In genomic region chr10:128221533-128222286, GRCm38 (mm10) we compare ENCODE assay signal across 18 mouse cellular contexts. TPM values are rescaled to one million over a fixed set of nuclear protein-coding genes. Genes with fewer than 3 reads are reported as not detected.
A peak's percentile ranks its signal among the peaks of the same experiment; 100 is the strongest.
DNase-seq lines count a peak whose midpoint lies in the region; TF ChIP-seq lines count a peak whose summit lies in the region.
"Had no signal": no experiment of that assay in that cellular context is flagged by ENCODE, and none has a peak within 500 bp of the region (broad histone marks: within the 10 kb centered on the region; RNA-seq: fewer than 3 reads in every experiment).

No protein-coding gene starts in this region.

- H3K36me3 ChIP-seq in ES-Bruce4 (ENCODE audit: control insufficient read depth, insufficient read depth, low read length, poor library complexity, severe bottlenecking): no peaks in the 10 kb centered on the region
- H3K36me3 ChIP-seq in splenic B cell, adult 2 months (ENCODE audit: control insufficient read depth, insufficient read depth, low read length, poor library complexity, severe bottlenecking): no peaks in the 10 kb centered on the region
- H3K36me3 ChIP-seq: liver, embryonic 15.5 days; midbrain, embryonic 13.5 days had no signal

- 0 out of 2 replicates have a peak overlapping the region, but pooled peaks have one; percentile 7 for H3K27ac ChIP-seq in ES-Bruce4 (ENCODE audit: insufficient read depth, low read length)
- H3K27ac ChIP-seq: liver, embryonic 15.5 days; macrophage; midbrain, embryonic 13.5 days had no signal

- H3K27me3 ChIP-seq in ES-Bruce4 (ENCODE audit: control insufficient read depth, insufficient read depth, low read length, poor library complexity, severe bottlenecking): no peaks in the 10 kb centered on the region
- H3K27me3 ChIP-seq in splenic B cell, adult 2 months (ENCODE audit: control insufficient read depth, insufficient read depth, low read length, poor library complexity, severe bottlenecking): no peaks in the 10 kb centered on the region
- H3K27me3 ChIP-seq: liver, embryonic 15.5 days had no signal

- DNase-seq in embryo, embryonic 10 days (ENCODE audit: low spot score): peak; percentile 39
- no peak for DNase-seq in embryo, embryonic 9.5 days (ENCODE audit: extremely low spot score)
- DNase-seq in lung, postnatal 14 days: peak; percentile 6
- no peak for DNase-seq in lung, adult 2 months
- DNase-seq in splenic B cell, adult 2 months (ENCODE audit: low read depth, low spot score): peak; percentile 13
- DNase-seq in spleen, adult 18-20 months: no peak
- DNase-seq: cerebellum, adult 8-10 months; gastrocnemius, postnatal 25 days; kidney, adult 11 months had no signal

- no peak overlapping the region for H3K4me3 ChIP-seq in lung, adult 2 months (replicated peaks; ENCODE audit: extremely low read depth, low read depth, low read length)
- no peak overlapping the region for H3K4me3 ChIP-seq in ES-Bruce4 (ENCODE audit: low read depth, low read length)
- H3K4me3 ChIP-seq: erythroblast, embryonic 14.5 days; liver, embryonic 15.5 days; midbrain, embryonic 13.5 days had no signal

- no peak for TF ChIP-seq EP300 in ES-Bruce4 (IDR thresholded peaks at IDR 0.05; ENCODE audit: insufficient read depth, low read depth, low read length)

- no peaks in the 10 kb centered on the region for H3K4me1 ChIP-seq in lung, adult 2 months (ENCODE audit: control insufficient read depth, insufficient read depth, low read length)
- H3K4me1 ChIP-seq in ES-Bruce4 (ENCODE audit: control insufficient read depth, insufficient read depth, low read length): no peaks in the 10 kb centered on the region

- peak overlapping the region; percentile 6; the same call in 1 of the 2 replicates for H3K9ac ChIP-seq in ES-Bruce4 (ENCODE audit: low read depth, poor library complexity, severe bottlenecking)
- H3K9ac ChIP-seq: liver, embryonic 15.5 days; midbrain, embryonic 13.5 days had no signal

- no peak for TF ChIP-seq POLR2A in lung, adult 2 months (IDR thresholded peaks at IDR 0.05; ENCODE audit: borderline replicate concordance, extremely low read depth, low read depth, low read length)
- no peak for TF ChIP-seq POLR2A in ES-Bruce4 (IDR thresholded peaks at IDR 0.05; ENCODE audit: insufficient read depth, low read length)

- 47% methylated on average over 16 of the region's 16 CpGs for WGBS in lung, adult 2 months

- no peak for TF ChIP-seq CTCF in lung, adult 2 months (IDR thresholded peaks at IDR 0.05; ENCODE audit: insufficient read depth, low read length)
- no peak for TF ChIP-seq CTCF in ES-Bruce4 (IDR thresholded peaks at IDR 0.05; ENCODE audit: low read depth, low read length)

- H3K9me3 ChIP-seq in ES-Bruce4 (replicated peaks; ENCODE audit: control insufficient read depth, insufficient read depth, low read length, poor library complexity, severe bottlenecking): no peaks in the 10 kb centered on the region
- H3K9me3 ChIP-seq: liver, embryonic 15.5 days; midbrain, embryonic 13.5 days had no signal

RNA-seq across cellular contexts. Expression of gene Mip, which starts 3.9 kb away (rescaled TPM):
- not detected in 2 replicates for polyA plus RNA-seq in lung, adult 2 months (2012; rRNA removed)
- 0.37 and 0.62 TPM in 2 replicates for polyA plus RNA-seq in ES-Bruce4 (2011; ENCODE audit: insufficient read depth, insufficient read length, low read depth, missing spikeins)
- polyA plus RNA-seq: erythroblast, embryonic 14.5 days; forebrain, embryonic 16.5 days; heart, embryonic 14.5 days; hindbrain, embryonic 11.5 days; liver, embryonic 15.5 days; macrophage; thymus, postnatal 0 days had no signal

RNA-seq across cellular contexts. Expression of gene Spryd4, which starts 10.1 kb away (rescaled TPM):
- 5.6 and 9.9 TPM in 2 replicates for polyA plus RNA-seq in lung, adult 2 months (2012; rRNA removed)
- polyA plus RNA-seq in ES-Bruce4 (2011; ENCODE audit: insufficient read depth, insufficient read length, low read depth, missing spikeins): 21.8 and 21.9 TPM in 2 replicates

RNA-seq across cellular contexts. Expression of gene Timeless, which starts 10.2 kb away (rescaled TPM):
- 7.8 and 7.9 TPM in 2 replicates for polyA plus RNA-seq in lung, adult 2 months (2012; rRNA removed)
- polyA plus RNA-seq in ES-Bruce4 (2011; ENCODE audit: insufficient read depth, insufficient read length, low read depth, missing spikeins): 57.7 and 64.1 TPM in 2 replicates

RNA-seq across cellular contexts. Expression of gene Gls2, which starts 27.5 kb away (rescaled TPM):
- 1.5 and 2.4 TPM in 2 replicates for polyA plus RNA-seq in lung, adult 2 months (2012; rRNA removed)
- polyA plus RNA-seq in ES-Bruce4 (2011; ENCODE audit: insufficient read depth, insufficient read length, low read depth, missing spikeins): 24.3 and 30.9 TPM in 2 replicates
- polyA plus RNA-seq: erythroblast, embryonic 14.5 days; macrophage had no signal

RNA-seq across cellular contexts. Expression of gene Apon, which starts 32.2 kb away (rescaled TPM):
- 0.08 and 0.27 TPM in 2 replicates for polyA plus RNA-seq in lung, adult 2 months (2012; rRNA removed)
- 0.43 TPM in 1 of 2 replicates, not detected in the other for polyA plus RNA-seq in ES-Bruce4 (2011; ENCODE audit: insufficient read depth, insufficient read length, low read depth, missing spikeins)
- polyA plus RNA-seq: forebrain, embryonic 16.5 days; heart, embryonic 14.5 days; macrophage had no signal

Comparison
In these comparisons a context has a peak if more than half of its experiments do, and no peak if none do; other contexts are left out.
1. DNase-seq: peak in embryo, embryonic 10 days (single experiment), lung, postnatal 14 days (single experiment) and splenic B cell, adult 2 months (single experiment); none in embryo, embryonic 9.5 days (single experiment), lung, adult 2 months (single experiment) and spleen, adult 18-20 months (0 of 2).